Mouse (Mus musculus): Measurements from ENCODE around the gene Chrna4.

Chrna4 gene

GRCm38 (mm10) chr2:181036561-181036960 is 6.8 kb downstream of the Chrna4 start:
- DNase-seq (ENCODE audit: low spot score): no peak

GRCm38 (mm10) chr2:181035186-181035585 is 8.2 kb downstream of the Chrna4 start:
- DNase-seq (ENCODE audit: low spot score): no peak

- no peak for DNase-seq (ENCODE audit: low spot score)
These were observed 10.0 kb downstream of the Chrna4 start for GRCm38 (mm10) chr2:181033310-181033709.

GRCm38 (mm10) chr2:181032407-181032806 is 10.9 kb downstream of the Chrna4 start:
- peak; percentile 39 for DNase-seq (ENCODE audit: low spot score)

GRCm38 (mm10) chr2:181031406-181031934 is 11.9 kb downstream of the Chrna4 start:
- no peak for DNase-seq (ENCODE audit: low spot score)

- DNase-seq (ENCODE audit: low spot score): no peak
These were observed 35.0 kb downstream of the Chrna4 start for GRCm38 (mm10) chr2:181008339-181008738.

- DNase-seq (ENCODE audit: low spot score): no peak
These were observed 36.3 kb downstream of the Chrna4 start for GRCm38 (mm10) chr2:181007054-181007453.

GRCm38 (mm10) chr2:180996905-180997304 is 46.4 kb downstream of the Chrna4 start:
- DNase-seq (ENCODE audit: low spot score): no peak

- no peak for DNase-seq (ENCODE audit: low spot score)
These were observed 46.9 kb downstream of the Chrna4 start for GRCm38 (mm10) chr2:180996436-180996835.

GRCm38 (mm10) chr2:180995457-180995856 is 47.9 kb downstream of the Chrna4 start:
- DNase-seq (ENCODE audit: low spot score): no peak

- DNase-seq (ENCODE audit: low spot score): no peak
These were observed 49.0 kb downstream of the Chrna4 start for GRCm38 (mm10) chr2:180994360-180994759.

- DNase-seq (ENCODE audit: low spot score): no peak
These were observed 53.0 kb downstream of the Chrna4 start for GRCm38 (mm10) chr2:180990347-180990746.

- DNase-seq (ENCODE audit: low spot score): no peak
These were observed 54.4 kb downstream of the Chrna4 start for GRCm38 (mm10) chr2:180988948-180989347.

- no peak for DNase-seq (ENCODE audit: low spot score)
These were observed 54.9 kb downstream of the Chrna4 start for GRCm38 (mm10) chr2:180988347-180988913.

- DNase-seq (ENCODE audit: low spot score): no peak
These were observed 55.8 kb downstream of the Chrna4 start for GRCm38 (mm10) chr2:180987432-180988030.

GRCm38 (mm10) chr2:180987001-180987400 is 56.3 kb downstream of the Chrna4 start:
- no peak for DNase-seq (ENCODE audit: low spot score)

- no peak for DNase-seq (ENCODE audit: low spot score)
These were observed 56.9 kb downstream of the Chrna4 start, which contains the start of gene Col20a1 for GRCm38 (mm10) chr2:180986449-180986848. Gene Col20a1 (plus strand): TSS chr2:180986535.

- DNase-seq (ENCODE audit: low spot score): no peak
These were observed 57.7 kb downstream of the Chrna4 start for GRCm38 (mm10) chr2:180985635-180986034.

- no peak for DNase-seq (ENCODE audit: low spot score)
These were observed 62.2 kb downstream of the Chrna4 start for GRCm38 (mm10) chr2:180981133-180981532.
